Mouse (Mus musculus) urinary bladder, postnatal 25 days (tissue): ENCODE measurements at regions not wholly inside any gene's neighbourhood (a gene's known extent, or its start where the extent isn't known, plus 50 kb on each side); places are given as distances from the start of the nearest gene placed in this dataset.
"Not testable (repeated sequence)": the region's sequence is repeated elsewhere in the genome, so short reads cannot be mapped to it uniquely, and the experiment has no call there.

Experiments
- DNase-seq: peaks from one replicate; pipeline ENCODE4 v3.0.0; 2022; ENCODE audit warnings: low spot score

DNA sequence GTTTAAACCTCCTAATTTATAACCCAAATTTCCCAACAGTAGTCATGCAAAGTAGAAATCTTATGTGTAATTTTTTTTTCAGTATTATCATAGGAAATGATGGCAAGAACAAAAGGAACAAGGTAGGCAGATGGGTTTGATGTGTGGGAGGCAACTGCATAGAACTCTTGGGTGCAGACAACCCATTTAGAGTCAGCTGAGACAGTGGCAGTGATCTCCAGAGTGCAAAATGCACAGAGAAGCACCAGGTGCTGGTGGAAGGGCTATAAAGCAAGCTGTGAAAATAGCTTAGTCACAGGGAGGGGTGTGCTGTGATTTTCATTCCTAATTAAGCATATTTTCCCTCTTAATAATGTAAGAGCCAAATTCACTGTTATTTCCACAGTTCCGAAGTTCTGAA lies 130.5 kb downstream of the Car2 start:
- no peak for DNase-seq

DNA sequence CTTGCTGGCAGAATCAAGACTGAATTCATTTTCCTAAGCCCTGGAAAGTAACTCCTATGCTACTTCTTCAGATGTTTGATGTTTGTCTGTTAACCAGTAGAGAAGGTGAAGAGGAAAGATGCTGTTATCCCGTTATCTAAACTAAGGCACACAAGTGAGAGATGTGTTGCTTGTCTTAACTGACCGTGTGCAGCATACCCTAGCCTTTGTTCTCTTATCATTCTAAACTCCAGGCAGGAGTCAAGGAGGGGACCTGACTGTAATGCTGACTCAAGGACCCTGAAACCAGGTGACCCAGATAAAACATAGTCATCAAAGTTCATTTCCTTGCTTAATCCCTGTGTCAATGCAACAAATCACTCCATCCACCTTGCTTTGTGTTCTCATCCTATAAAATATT lies 136.7 kb downstream of the Car2 start:
- DNase-seq: no peak

DNA sequence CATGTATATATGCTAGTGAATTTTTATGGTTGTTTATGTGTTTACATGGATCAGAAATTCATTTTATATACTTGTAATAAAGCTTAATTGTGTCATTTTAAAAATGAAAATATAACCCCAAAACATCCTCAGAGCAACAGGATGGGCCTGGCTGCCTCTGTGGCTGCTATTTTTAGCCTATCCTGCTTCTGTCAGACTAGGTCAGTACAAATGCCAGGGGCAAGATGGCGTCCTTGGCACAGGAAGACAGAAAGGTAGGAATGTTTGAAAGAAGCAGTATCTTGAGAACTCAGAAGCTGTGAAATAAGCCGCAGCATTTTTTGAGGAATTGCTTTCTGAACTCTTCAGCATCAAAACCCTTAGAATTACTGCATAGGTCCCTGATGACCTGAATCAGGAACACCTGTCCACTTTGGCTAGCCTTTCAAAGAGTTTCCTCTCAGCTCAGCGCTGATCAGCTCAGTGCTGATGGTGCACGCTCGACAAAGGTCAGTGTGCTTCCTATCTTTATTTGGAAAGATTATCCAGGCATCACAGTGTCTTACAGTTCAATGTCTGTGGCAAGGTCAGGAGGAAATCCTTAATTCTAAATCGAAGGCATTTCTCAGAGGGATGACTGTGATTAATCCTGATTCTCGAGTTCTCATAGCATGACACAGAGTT lies 154.9 kb downstream of the Car2 start:
- DNase-seq: no peak

DNA sequence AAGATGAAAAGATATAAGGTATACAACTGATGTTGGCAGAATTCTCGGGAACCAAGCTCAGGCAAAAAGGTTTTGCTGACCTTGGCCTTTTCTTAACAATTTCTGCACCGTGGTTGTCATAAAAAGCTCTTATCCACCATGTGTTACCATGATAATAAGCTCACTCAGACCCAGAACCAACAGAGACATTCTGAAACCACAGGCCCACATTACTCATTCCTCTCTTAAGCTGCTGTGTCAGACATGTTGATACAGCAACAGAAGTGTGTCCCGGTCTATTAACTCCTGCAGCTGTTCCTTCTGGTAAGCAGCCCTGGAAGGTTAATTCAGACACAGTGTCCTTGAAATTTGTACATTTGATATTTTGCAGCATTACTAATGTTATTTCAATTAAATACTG lies 167.9 kb downstream of the Car2 start:
- no peak for DNase-seq

DNA sequence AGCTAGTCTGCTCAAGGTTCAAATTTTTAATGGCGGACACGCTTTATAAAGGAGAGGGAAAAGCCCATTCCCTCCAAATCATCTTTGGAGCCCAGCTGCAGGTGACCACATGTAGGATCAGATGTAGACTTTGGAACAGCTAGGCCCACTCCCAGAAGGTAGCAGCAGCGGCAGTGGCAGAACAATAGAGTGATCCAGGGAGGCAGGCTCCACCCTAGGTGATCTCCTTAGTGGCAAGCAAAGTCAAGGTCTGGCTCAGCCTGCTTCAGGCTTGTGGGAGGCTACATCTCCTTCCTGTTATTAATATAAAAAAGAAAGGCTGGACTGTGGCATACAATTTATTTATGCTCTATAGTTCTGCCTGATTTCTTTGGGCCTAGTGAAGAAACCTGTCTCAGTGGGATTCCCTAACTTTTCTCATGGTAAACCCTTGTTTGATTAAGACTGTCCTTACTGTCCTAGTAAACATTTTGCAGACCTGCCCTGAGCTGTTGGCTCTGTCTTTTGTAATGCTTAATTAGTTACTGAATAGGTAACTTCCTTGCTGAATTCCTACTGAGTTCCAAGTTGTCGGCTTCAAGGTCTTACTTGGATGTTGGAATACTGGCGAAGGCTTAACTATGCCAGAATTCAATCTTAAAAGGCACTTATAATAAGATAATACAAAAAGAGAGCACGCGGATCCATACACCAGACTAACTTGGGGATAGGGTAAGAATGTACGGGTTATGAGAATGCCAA lies 169.6 kb downstream of the Car2 start:
- DNase-seq: not testable (repeated sequence)

DNA sequence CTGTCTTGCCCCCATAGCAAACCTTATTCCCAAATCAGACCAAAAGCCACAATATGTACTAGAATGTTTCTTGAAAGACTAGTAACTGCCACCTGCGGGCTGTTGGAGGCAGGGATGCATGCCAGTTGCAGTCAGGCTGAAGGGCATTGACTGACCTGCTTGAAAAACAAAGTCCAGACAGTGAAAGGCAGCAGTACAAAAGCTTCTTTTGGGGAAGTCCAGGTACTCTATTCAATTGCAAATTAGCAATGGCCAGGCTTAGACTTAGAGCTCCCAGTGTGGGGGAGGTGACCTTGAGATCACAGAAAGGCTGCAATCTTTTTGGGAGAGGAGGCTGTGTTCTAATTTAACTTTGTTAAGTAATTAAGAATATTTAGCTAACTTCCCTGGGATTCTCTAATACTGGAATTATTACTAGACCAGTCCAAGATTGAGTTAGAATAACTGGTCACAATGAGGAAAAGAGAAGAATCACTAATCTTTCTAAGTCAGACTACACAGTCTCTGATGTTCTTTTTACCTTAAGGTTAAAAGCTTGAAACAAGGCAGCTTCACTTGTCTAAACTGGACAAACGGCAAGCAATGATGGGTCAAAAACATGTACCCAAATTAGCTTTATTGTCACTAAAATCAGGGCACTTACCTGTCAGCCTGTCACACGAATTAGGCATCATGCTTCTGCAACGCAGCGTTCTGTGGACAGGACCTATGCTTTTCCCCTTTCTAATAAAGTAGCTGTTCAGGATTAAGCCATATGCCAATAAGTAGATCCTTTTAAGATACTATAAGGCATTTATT lies 170.9 kb downstream of the Car2 start:
- DNase-seq: not testable (repeated sequence)

DNA sequence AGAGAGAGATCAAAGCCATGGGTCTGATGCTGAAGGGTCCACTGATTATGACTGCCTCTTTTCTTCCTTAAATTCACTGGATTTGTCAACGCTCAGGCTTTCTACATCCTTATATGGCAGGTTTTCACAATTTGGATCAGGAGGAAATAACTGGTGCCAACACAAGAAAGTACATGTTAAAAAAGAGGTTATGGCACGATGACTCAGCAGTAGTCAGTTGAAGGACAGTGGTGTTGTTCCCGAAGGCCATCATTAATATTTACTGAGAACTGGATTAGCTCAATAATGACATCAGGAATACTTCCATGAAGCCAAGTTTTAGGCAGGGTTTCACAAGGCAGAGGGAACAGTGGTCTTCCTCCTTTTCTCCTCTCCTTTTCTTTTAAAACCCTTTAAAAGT lies 179.6 kb downstream of the Car2 start:
- no peak for DNase-seq

DNA sequence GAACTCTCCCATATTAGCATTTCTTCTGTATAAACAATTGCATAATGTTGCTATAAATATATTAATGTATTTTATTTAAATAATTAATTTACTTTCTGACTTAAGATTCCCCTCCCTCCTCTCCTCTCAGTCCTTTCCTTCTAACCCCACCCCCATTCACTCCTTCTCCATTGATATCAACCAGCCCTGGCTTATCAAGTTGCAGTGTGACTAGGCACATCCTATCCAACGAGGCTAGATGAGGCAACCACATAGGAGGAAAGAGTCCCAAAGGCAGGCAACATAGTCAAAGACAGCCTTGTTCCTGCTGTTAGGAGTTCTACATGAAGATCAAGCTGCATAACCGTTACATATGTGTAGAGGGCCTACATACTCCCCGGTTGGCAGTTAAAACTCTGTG lies 182.2 kb downstream of the Car2 start:
- DNase-seq: no peak

DNA sequence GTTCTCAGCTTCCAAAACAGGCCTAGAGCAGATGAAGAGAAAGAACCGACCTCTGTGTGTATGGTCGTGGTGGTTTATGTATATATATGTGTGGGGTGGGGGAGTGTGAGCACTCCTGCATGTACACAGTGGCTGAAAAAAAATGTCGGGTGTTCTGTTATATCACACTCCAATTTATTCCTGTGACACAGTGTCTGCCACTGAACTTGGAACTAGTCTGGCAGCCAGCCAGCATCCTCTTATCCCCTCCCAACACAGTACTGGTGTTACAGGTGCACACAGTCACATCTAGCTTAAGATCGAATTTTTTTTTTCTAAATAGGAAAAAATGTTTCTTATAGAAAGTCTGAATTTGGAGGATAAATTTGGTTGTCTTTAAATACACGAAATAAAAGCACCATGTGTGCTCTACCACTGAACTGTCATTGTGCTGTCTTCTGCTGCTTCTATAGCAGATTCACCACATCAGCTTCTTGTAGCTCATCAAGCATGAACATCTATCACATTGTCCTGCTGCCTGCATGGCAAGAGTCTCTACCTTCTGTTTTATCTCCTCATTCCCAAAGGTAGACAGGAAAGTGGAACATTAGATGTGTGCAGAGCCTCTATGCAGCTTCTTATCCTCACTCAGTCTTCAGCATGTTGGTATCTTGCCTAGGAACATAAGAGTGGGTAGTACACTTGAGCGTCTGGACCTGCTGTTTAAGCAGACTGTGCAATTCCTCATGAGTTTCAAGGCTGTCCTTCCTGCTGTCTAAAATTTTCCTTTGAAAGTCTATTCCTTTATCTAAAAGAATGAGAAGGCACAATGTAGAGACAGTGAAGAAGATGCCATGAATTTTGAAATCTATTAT lies 185.2 kb downstream of the Car2 start:
- DNase-seq: no peak

DNA sequence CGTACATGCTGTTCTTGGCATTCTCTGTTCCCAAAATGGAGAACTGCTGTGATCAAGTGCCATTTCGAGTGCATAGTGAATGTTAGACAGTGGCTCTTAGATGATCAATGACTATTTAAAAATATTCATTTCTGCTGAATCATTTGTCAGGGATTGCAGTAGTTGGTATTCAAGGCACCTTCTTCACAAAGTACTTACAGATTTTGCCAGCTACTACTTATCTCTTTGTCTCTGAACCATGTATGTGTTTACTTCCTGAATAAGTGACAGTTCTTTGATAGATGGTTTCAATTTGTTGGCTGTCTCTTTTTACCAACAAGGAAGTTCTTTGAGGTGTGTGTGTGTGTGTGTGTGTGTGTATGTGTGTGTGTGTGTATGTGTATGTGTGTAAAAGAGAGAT lies 187.3 kb downstream of the Car2 start:
- DNase-seq: no peak

DNA sequence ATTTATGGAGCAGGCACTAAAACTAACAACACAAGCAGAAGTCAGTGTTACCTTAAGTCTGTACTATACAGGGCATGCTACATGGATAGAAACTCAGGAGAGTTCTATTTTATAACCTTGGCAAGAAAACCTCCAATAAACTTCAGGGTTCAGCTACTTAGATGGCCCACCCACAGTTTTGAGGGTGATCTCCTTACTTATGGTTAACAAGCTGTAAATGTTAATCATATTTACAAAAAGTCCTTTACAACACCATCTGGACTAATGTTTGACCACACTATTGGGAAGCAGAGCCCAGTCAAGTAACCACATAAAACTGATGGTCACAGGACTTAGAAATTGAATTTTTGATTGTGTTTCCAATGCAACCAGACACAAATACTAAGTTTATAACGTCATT lies 187.8 kb downstream of the Car2 start:
- DNase-seq: no peak

DNA sequence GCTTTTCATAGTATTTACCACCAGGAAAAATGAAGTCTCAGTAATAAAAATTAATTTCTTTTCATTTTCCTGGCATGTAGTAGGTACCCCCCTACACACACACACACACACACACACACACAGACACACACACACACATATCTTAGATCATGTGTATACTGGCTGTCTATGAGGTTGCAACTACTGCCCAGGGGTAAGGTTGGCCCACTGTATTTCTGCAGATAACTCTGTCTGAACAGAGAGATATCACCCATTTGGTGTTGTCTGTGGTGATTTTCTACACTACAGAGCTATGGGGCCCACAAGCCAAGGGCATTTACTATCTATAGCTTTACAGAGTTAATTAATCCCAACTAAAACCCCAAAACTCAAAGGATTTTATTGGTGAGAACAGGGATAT lies 188.9 kb downstream of the Car2 start:
- no peak for DNase-seq

DNA sequence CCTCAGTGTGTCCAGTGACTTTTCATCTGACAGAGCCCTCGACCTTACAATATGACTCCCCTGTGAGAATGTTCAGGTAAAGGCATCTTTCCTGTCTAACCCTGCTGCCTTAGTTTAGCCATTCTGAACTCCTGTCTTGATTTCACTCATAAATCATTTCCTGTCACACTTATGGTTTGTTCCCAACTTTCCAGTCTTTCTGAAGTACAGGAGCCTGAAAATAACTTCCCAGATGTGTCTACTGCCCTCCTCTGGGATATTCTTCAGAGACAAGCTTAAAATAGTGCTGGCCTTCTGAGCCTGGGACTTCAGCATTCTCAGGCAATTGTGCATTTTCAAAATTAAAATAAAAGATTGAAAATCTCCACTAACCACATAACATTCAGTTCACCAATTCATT lies 204.1 kb downstream of the Car2 start:
- DNase-seq: no peak

DNA sequence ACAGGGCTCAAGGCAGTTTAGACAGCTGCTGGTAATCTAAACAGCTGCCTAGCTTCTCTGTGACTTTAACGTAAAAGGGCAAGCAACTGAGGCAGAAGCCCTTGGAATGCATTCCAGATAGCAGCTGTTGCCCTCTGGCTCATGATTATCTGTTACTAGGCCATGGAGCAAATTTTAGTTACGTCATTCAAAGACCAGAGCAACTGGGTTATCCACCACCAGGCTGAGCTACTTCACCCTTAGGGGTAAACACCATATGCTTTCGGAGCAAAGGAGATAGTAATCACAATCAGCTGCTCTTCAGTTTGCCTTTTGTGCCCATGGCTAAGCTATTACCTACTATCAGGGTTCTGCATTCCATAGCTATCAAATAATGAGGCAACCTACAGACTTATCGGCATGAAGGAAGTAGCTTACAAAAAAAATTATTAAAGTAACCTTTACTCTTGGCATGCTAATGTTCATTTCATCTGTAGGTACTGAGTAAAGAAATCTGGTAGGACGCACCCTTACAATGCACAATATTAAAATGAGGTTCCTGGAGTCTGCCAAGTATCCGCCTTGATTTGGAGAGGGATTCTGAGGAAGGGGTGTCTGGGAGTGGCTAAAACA lies 212.2 kb downstream of the Car2 start:
- no peak for DNase-seq

DNA sequence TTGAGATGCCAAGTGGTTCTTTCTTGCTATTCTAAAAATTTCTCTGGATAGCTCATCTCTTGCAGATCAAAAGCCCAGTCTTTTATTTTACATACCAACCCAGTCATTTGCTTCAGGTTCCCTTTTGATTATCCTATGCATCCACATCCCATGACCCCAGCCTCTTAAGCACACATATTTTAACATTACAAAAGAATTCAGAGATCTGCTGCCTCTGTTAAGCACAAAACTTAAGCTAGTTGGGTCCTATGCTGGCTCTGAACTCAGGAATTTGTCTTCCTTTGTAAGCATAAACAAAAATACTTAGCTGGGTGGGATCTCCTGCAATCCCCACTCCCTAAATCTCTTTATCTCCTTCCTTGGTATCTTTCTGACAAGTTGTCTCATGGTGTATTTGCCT lies 212.9 kb downstream of the Car2 start:
- no peak for DNase-seq

DNA sequence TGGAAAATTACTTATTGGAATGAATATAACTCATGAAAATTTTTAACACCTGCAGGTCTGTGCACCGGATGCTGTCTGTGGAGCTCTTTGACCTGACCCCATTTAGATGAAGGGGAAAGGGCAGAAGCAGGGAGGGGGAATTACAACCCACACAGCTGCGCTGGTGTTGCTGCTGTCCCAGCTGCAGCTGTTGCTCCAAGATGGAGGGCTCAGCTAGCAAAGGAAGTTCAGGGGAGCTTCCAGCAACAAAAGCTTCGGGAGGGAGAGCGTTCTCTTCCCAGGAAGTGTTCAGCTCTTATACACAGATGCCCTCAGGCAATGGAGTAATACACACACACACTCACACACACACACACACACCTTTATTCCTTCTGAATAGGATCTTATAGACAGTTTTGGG lies 219.6 kb downstream of the Car2 start:
- DNase-seq: no peak

DNA sequence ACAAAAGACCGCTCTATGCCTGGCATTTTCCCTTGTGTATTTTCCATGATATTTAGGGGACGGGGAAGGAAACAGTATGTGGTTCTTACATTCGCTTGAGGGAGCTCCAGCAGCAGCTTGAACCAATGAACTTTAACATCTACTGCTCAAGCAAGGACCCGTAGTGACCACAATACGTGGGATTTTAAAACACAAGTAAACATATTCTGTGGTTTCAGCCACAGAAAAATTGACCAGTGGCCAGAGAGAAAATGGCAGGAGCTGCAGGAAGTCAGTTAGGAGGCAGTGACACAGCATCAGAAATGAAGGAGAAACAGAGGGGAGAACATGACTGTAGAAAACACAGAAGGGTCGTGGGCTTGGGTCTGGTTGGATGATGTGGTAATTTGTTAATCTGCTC lies 220.2 kb downstream of the Car2 start:
- no peak for DNase-seq

DNA sequence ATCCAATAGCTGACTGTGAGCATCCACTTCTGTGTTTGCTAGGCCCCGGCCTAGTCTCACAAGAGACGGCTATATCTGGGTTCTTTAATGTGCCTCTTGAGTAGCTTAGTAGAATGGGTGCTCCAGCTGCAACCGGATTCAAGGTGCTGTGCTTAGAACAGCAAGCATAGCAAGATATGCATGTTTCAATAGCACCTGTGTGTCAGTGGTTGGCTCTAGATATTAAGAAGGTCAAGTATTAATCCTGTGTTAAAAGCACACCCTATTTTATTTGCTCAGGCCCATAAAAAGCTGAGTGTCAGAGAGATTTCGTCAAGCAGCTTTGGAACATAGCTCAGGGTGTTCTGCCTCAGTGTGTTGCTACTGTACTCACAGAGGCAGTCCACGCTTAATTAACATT lies 221.2 kb downstream of the Car2 start:
- DNase-seq: no peak

DNA sequence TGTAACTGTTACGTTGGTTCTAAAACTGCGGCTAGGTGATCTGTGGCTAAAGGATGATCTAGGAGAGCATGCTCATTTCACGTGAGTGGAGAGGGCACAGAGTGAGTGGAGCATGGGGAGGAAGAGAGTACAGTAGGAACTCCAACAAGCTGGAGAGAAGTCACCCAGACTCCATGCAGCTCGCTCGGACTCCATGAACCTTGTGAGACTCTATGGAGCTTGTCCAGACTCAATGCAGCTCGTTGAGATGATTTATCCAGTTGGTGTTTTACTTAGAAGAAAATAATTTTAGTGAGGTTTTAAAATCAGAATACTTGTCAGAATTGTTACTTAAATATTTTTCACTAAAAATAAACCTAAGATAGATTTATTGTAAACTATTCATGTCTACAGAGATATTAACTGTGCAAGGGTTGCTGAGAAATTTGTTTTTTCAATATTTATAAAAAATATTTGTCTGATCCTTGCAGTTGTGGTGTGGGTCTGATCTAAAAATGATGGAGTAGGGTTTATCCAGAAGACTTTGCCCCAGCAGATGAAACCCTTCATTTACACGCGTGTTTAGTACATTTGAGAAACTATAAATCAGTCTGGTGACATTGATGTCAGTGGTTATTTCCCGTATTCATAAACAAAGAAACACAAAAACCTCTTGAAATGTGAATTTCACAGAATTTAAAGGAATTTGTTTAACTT lies 222.3 kb downstream of the Car2 start:
- DNase-seq: no peak

DNA sequence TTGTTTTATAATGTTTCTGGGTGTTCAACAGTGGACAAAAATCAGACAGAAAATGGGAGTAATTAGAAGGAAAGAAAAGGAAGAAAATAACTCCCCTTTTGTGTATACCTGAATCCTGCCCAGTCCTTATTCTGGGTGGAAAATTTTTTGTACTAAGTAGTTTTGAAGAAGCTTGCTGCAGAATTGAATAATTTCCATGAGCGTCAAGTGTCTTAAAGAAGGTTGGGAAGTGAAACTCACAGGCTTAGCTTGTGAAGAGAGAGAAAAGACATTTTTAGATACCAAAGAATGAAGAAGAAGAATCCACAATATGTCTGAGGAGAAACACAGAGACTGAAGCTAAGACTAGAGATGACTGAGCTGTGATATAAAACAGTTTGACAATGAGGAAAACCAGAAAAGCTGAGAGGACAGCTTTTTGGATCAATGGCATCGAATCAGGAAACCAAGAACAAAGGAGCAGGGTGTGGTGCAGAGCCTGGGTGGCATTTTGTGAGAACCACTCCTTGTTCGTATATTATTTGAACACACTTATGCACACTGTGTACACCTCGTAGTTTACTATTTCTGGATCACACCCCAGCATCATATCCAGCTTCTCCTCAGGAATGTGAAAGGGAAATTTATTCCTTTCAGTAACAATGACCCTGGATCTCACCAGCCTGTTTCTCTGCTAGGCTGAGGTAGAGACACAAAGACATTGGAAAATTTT lies 221.9 kb downstream of the Gm9733 start:
- no peak for DNase-seq
